Mouse (Mus musculus) liver, embryonic 16.5 days (tissue): ENCODE results near the gene Bag6. TPM values are rescaled to one million over a fixed set of nuclear protein-coding genes. Genes with fewer than 3 reads are reported as not detected.

ENCODE experiments used
- ATAC-seq: fragments of 200-750 bp; cut with Nextera tagmentation; 2 replicates; pipeline ENCODE4 v1.8.0; 2017; ENCODE audit warnings: low read depth, mild to moderate bottlenecking, moderate number of reproducible peaks, moderate library complexity
- H3K27ac ChIP-seq: fragments of 300-500 bp; sonication (generic); 2 replicates; pipeline ENCODE4 v1.5.1; 2014; ENCODE audit warnings: mild to moderate bottlenecking, low read length
- H3K27me3 ChIP-seq: fragments of 300-500 bp; sonication (generic); 2 replicates; pipeline ENCODE4 v1.6.1; 2014; ENCODE audit warnings: low read depth, low read length, mixed read lengths; ENCODE audit not compliant: control insufficient read depth, insufficient read depth
- H3K36me3 ChIP-seq: fragments of 300-500 bp; sonication (generic); 2 replicates; pipeline ENCODE4 v1.6.1; 2014; ENCODE audit warnings: mild to moderate bottlenecking; ENCODE audit not compliant: control insufficient read depth, insufficient read depth
- H3K4me1 ChIP-seq: fragments of 300-500 bp; sonication (generic); 2 replicates; pipeline ENCODE4 v1.6.1; 2014; ENCODE audit warnings: low read depth, low read length, mixed read lengths; ENCODE audit not compliant: control insufficient read depth
- H3K4me2 ChIP-seq: fragments of 300-500 bp; sonication (generic); 2 replicates; pipeline ENCODE4 v1.6.1; 2014; ENCODE audit warnings: low read depth, low read length, mixed read lengths
- H3K4me3 ChIP-seq: fragments of 300-500 bp; sonication (generic); 2 replicates; pipeline ENCODE4 v1.5.1; 2014; ENCODE audit warnings: low read depth, mild to moderate bottlenecking, low read length
- H3K9ac ChIP-seq: fragments of 300-500 bp; sonication (generic); 2 replicates; pipeline ENCODE4 v1.6.1; 2014; ENCODE audit warnings: low read depth, low read length
- H3K9me3 ChIP-seq: fragments of 300-500 bp; sonication (generic); replicated peaks from 2 replicates; pipeline ENCODE4 v1.6.1; 2016; ENCODE audit warnings: low read length; ENCODE audit not compliant: control insufficient read depth
- WGBS: fragments of 180-500 bp; shearing (Covaris S2); extraction: QIAGEN DNeasy Blood & Tissue Kit; methylation state at CpG from one replicate; pipeline ENCODE4 v1.1.7; 2014; ENCODE audit not compliant: insufficient replicate concordance; 5-methylcytosine and 5-hydroxymethylcytosine counted together
- polyA plus RNA-seq: library from polyadenylated mRNA; unstranded; fragments of >200 nt; fragmentation: Nextera tagmentation; extraction: Ambion mirVana; gene quantifications from 2 replicates; pipeline ENCODE4 v1.2.1, GENCODE M21; 2015

The Bag6 gene
- polyA plus RNA-seq, 1 experiment from 2014 or later: 21.4 TPM

DNA sequence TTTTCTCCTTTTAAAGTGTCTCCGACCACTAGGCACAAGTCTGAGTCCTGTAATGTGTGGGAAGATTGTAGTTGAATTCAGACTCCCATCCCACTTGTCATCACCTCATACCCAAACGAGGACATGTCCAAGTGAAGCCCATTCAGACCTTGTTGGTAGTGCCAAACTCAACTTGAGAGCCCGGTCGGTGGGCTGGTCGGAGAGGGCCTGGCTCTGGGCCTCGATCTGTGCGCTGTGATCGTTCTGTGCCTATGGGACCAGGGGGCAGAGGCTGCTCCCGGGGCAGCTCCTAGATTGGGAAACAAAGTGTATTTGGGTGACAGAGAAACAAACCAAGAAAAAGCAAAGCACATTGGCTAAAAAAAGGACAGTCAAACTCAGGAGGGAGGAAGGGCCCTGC lies 18.1 kb downstream of the Bag6 start:
- ATAC-seq: no peak
- Histone ChIP-seq H3K9me3 (no peaks in the 10 kb centered on the region), H3K4me3 (no peak overlapping the region), H3K36me3 (peaks cover 82% of the 10 kb centered on the region), H3K27ac (no peak overlapping the region), H3K4me1 (no peaks in the 10 kb centered on the region), H3K4me2 (no peak overlapping the region), H3K27me3 (no peaks in the 10 kb centered on the region), H3K9ac (no peak overlapping the region)
- 84% methylated on average over 9 of the region's 9 CpGs for WGBS

GRCm38 (mm10) chr17:35153931-35154330 lies 19.0 kb downstream of the Bag6 start:
- Histone ChIP-seq H3K27ac (no peak overlapping the region), H3K4me3 (no peak overlapping the region), H3K4me2 (no peak overlapping the region), H3K36me3 (peaks cover 90% of the 10 kb centered on the region), H3K27me3 (no peaks in the 10 kb centered on the region), H3K9me3 (no peaks in the 10 kb centered on the region), H3K9ac (no peak overlapping the region), H3K4me1 (no peaks in the 10 kb centered on the region)
- 82% methylated on average over 4 of the region's 4 CpGs for whole genome bisulfite sequencing
- ATAC-seq: no peak

DNA sequence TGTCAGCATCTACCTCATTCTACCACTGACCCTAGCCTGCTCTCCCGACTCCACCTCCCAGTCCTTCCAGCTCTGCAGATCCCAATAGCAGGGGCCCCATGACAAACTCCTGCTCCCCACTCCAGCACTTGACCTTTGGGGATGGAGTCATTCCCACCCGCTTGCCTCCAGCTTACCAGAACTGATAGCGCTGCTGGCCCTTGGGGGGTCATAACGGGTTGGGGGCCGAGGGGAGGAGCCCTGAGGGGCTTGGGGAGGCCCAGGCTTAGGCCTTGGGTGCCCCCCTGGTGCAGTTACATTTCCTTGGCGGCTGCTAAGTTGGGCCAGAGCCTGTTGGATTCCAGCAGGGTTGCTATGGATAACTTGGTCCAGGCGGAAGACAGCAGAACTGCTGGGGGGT lies 19.6 kb downstream of the Bag6 start:
- no peak overlapping the region for H3K9ac ChIP-seq
- WGBS: 81% methylated on average over 7 of the region's 7 CpGs
- ATAC-seq: no peak

GRCm38 (mm10) chr17:35155451-35155850 lies 20.5 kb downstream of the Bag6 start:
- no peaks in the 10 kb centered on the region for H3K27me3 ChIP-seq
- H3K36me3 ChIP-seq: peaks cover 91% of the 10 kb centered on the region
- 88% methylated on average over 12 of the region's 12 CpGs for WGBS
- no peak overlapping the region for H3K9ac ChIP-seq
- no peaks in the 10 kb centered on the region for H3K9me3 ChIP-seq
- no peak overlapping the region for H3K4me2 ChIP-seq
- H3K27ac ChIP-seq: no peak overlapping the region
- ATAC-seq: no peak
- H3K4me3 ChIP-seq: no peak overlapping the region
- no peaks in the 10 kb centered on the region for H3K4me1 ChIP-seq

More for the DNA sequence above, 19.6 kb downstream of the Bag6 start:
- peaks cover 91% of the 10 kb centered on the region for H3K36me3 ChIP-seq
- no peaks in the 10 kb centered on the region for H3K4me1 ChIP-seq
- H3K9me3 ChIP-seq: no peaks in the 10 kb centered on the region
- H3K4me3 ChIP-seq: no peak overlapping the region
- H3K27me3 ChIP-seq: no peaks in the 10 kb centered on the region
- H3K27ac ChIP-seq: no peak overlapping the region
- H3K4me2 ChIP-seq: no peak overlapping the region

- Histone ChIP-seq H3K9ac (no peak overlapping the region), H3K4me1 (no peaks in the 10 kb centered on the region), H3K27ac (no peak overlapping the region), H3K9me3 (no peaks in the 10 kb centered on the region), H3K4me3 (no peak overlapping the region), H3K27me3 (no peaks in the 10 kb centered on the region), H3K4me2 (no peak overlapping the region), H3K36me3 (peaks cover 96% of the 10 kb centered on the region)
- WGBS: 88% methylated on average over 33 of the region's 33 CpGs
- ATAC-seq: no peak
Measured at GRCm38 (mm10) chr17:35156461-35157200, 21.7 kb downstream of the Bag6 start.

- WGBS: 83% methylated on average over 8 of the region's 8 CpGs
- Histone ChIP-seq H3K27ac (no peak overlapping the region), H3K9ac (no peak overlapping the region), H3K4me2 (no peak overlapping the region), H3K4me1 (peaks cover 3% of the 10 kb centered on the region; the same call in 1 of the 2 replicates), H3K4me3 (no peak overlapping the region), H3K36me3 (peaks cover 97% of the 10 kb centered on the region), H3K9me3 (no peaks in the 10 kb centered on the region), H3K27me3 (no peaks in the 10 kb centered on the region)
- no peak for ATAC-seq
Measured at GRCm38 (mm10) chr17:35157254-35157653, 22.3 kb downstream of the Bag6 start.

DNA sequence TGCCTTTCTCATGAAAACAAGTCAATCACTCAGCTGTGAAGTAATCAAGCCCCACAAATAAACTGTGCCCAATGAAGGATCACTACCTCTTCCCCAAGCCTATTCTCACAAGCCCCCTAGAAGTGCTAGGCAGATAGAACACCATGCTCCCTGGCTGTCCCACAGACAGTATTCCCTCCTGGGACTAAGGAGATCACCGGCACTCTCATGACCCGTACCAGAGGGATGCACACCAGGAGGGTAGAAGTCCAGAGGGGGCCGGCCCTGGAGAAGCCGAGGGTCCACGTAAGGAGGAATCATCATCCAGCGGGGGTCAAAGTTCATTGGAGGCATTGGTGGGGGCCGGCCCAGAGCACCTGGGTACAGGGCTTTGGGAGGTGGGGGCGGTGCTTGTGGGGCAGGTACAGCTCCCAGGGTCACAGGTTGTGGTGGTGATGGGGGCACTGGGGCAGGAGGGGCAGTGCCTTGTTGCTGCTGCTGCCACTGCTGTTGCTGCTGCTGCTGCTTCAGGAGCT lies 22.7 kb downstream of the Bag6 start:
- no peak overlapping the region for H3K9ac ChIP-seq
- no peak overlapping the region for H3K4me2 ChIP-seq
- H3K9me3 ChIP-seq: no peaks in the 10 kb centered on the region
- no peak overlapping the region for H3K27ac ChIP-seq
- H3K4me3 ChIP-seq: no peak overlapping the region
- H3K4me1 ChIP-seq: peaks cover 7% of the 10 kb centered on the region
- ATAC-seq: no peak
- 82% methylated on average over 8 of the region's 8 CpGs for WGBS
- peaks cover 94% of the 10 kb centered on the region for H3K36me3 ChIP-seq
- no peaks in the 10 kb centered on the region for H3K27me3 ChIP-seq

- 87% methylated on average over 16 of the region's 16 CpGs for WGBS
- no peak overlapping the region for H3K4me2 ChIP-seq
- H3K4me1 ChIP-seq: peaks cover 17% of the 10 kb centered on the region
- H3K4me3 ChIP-seq: no peak overlapping the region
- no peak overlapping the region for H3K9ac ChIP-seq
- no peak overlapping the region for H3K27ac ChIP-seq
- no peaks in the 10 kb centered on the region for H3K27me3 ChIP-seq
- peaks cover 81% of the 10 kb centered on the region for H3K36me3 ChIP-seq
- no peak for ATAC-seq
- no peaks in the 10 kb centered on the region for H3K9me3 ChIP-seq
Measured at GRCm38 (mm10) chr17:35158850-35159593, 24.0 kb downstream of the Bag6 start.

GRCm38 (mm10) chr17:35159638-35160037 lies 24.7 kb downstream of the Bag6 start:
- peaks cover 17% of the 10 kb centered on the region for H3K4me1 ChIP-seq
- peaks cover 74% of the 10 kb centered on the region for H3K36me3 ChIP-seq
- no peak overlapping the region for H3K27ac ChIP-seq
- H3K9me3 ChIP-seq: no peaks in the 10 kb centered on the region
- no peak overlapping the region for H3K4me3 ChIP-seq
- H3K27me3 ChIP-seq: no peaks in the 10 kb centered on the region
- no peak overlapping the region for H3K4me2 ChIP-seq
- no peak overlapping the region for H3K9ac ChIP-seq
- 83% methylated on average over 7 of the region's 7 CpGs for WGBS
- ATAC-seq: no peak
